Mouse (Mus musculus): ENCODE results near the gene Galntl6. TPM values are rescaled to one million over a fixed set of nuclear protein-coding genes. Genes with fewer than 3 reads are reported as not detected.

The Galntl6 gene
- polyA plus RNA-seq, 1 experiment from 2014 or later, result 4.0 TPM

DNA sequence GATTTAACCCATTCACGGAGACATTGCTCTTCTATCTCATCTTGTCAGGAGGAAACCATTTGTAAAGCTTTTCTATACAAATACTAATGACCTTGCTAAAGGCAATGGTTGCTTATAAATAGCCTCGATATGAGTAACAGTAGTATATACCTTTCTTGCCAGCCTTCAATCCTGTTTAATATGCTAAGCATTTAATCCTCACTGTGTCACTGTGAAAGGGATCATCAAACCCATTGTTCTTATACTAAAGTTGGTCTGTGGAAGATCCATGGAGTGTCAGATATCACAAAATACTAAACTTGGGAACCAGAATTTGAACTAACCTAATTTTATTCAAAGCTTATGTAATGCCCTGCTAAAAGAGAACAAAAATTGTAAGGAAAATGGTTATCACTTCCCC, 8.0 kb downstream of the Galntl6 start:
- ATAC-seq (no peak), DNase-seq (ENCODE audit: low spot score) (no peak)
- no peak overlapping the region for H3K9ac ChIP-seq (ENCODE audit: low read length)

DNA sequence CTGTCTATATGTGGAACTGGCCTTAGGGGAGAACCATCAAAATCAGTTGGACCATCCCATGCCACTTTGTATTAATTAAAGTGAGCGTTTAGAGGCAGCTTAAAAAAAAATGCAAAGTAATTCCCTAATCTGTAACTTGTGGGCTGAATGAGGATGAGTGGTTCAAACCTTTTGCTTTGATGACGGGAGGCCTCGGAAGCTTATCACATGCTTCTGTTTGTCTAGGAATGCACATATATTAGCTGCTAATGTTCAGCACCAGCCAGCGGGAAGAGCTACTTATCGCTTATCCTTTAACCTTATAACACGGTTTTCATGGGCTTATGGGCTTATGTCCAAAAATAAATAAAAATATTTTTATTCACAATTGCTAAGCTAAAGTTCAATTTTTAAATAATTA, 16.5 kb downstream of the Galntl6 start:
- no peaks in the 10 kb centered on the region for H3K9me3 ChIP-seq (replicated peaks; ENCODE audit: control insufficient read depth, low read length)
- no peaks in the 10 kb centered on the region for H3K27me3 ChIP-seq (replicated peaks; ENCODE audit: control insufficient read depth, insufficient read depth, low read length)
- DNase-seq (ENCODE audit: low spot score) (no peak), ATAC-seq (no peak)
- H3K4me3 ChIP-seq (ENCODE audit: low read depth, low read length), result no peak overlapping the region
- H3K36me3 ChIP-seq (ENCODE audit: control insufficient read depth, insufficient read depth, low read length), result no peaks in the 10 kb centered on the region
- WGBS, result 70% methylated on average over 6 of the region's 6 CpGs
- no peaks in the 10 kb centered on the region for H3K4me1 ChIP-seq (ENCODE audit: control insufficient read depth, insufficient read depth, low read length)
- no peak overlapping the region for H3K27ac ChIP-seq (ENCODE audit: low read depth, low read length)
- no peak overlapping the region for H3K9ac ChIP-seq (ENCODE audit: low read length)
- H3K4me2 ChIP-seq (ENCODE audit: low read length), result no peak overlapping the region

More for the DNA sequence above, 8.0 kb downstream of the Galntl6 start:
- 14% methylated on average over 2 of the region's 2 CpGs for WGBS
- Histone ChIP-seq H3K4me3 (ENCODE audit: low read depth, low read length) (no peak overlapping the region), H3K27ac (ENCODE audit: low read depth, low read length) (no peak overlapping the region), H3K27me3 (replicated peaks; ENCODE audit: control insufficient read depth, insufficient read depth, low read length) (no peaks in the 10 kb centered on the region), H3K4me2 (ENCODE audit: low read length) (no peak overlapping the region), H3K9me3 (replicated peaks; ENCODE audit: control insufficient read depth, low read length) (no peaks in the 10 kb centered on the region), H3K4me1 (ENCODE audit: control insufficient read depth, insufficient read depth, low read length) (no peaks in the 10 kb centered on the region), H3K36me3 (ENCODE audit: control insufficient read depth, insufficient read depth, low read length) (no peaks in the 10 kb centered on the region)

- ATAC-seq (no peak), DNase-seq (ENCODE audit: low spot score) (no peak)
- H3K9me3 ChIP-seq (replicated peaks; ENCODE audit: control insufficient read depth, low read length), result no peaks in the 10 kb centered on the region
- no peak overlapping the region for H3K4me3 ChIP-seq (ENCODE audit: low read depth, low read length)
- H3K36me3 ChIP-seq (ENCODE audit: control insufficient read depth, insufficient read depth, low read length), result no peaks in the 10 kb centered on the region
- H3K27me3 ChIP-seq (replicated peaks; ENCODE audit: control insufficient read depth, insufficient read depth, low read length), result no peaks in the 10 kb centered on the region
- no peak overlapping the region for H3K9ac ChIP-seq (ENCODE audit: low read length)
- H3K27ac ChIP-seq (ENCODE audit: low read depth, low read length), result no peak overlapping the region
- WGBS, result 96% methylated on average over 3 of the region's 3 CpGs
- no peaks in the 10 kb centered on the region for H3K4me1 ChIP-seq (ENCODE audit: control insufficient read depth, insufficient read depth, low read length)
- no peak overlapping the region for H3K4me2 ChIP-seq (ENCODE audit: low read length)
Observed at GRCm38 (mm10) chr8:58890591-58890990, 21.8 kb downstream of the Galntl6 start.

DNA sequence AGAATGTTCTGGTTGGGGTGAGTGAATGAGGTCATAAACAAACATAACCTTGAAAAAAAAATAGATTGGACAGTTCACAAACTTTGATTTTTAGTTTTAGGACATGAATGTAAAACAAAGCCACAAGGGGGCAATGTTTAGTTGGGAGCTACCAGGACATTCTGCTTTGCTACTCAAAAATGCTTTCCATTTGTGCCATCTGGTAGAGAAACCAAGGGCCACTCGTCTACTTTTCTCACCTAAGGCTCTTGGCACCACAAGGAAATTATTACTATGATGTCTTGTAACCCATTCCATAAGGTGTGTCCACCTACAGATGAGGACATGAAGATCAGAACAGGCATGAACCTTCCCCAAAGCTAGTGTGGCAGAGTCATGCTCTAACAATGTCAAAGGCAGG, 26.0 kb downstream of the Galntl6 start:
- Histone ChIP-seq H3K9ac (ENCODE audit: low read length) (no peak overlapping the region), H3K36me3 (ENCODE audit: control insufficient read depth, insufficient read depth, low read length) (no peaks in the 10 kb centered on the region), H3K4me3 (ENCODE audit: low read depth, low read length) (no peak overlapping the region), H3K4me1 (ENCODE audit: control insufficient read depth, insufficient read depth, low read length) (no peaks in the 10 kb centered on the region), H3K27ac (ENCODE audit: low read depth, low read length) (no peak overlapping the region), H3K4me2 (ENCODE audit: low read length) (no peak overlapping the region), H3K9me3 (replicated peaks; ENCODE audit: control insufficient read depth, low read length) (no peaks in the 10 kb centered on the region), H3K27me3 (replicated peaks; ENCODE audit: control insufficient read depth, insufficient read depth, low read length) (no peaks in the 10 kb centered on the region)
- WGBS, result 11% methylated on average over 1 of the region's 1 CpGs
- 0 out of 2 replicates have a peak, but pooled peaks have one; percentile 23 for ATAC-seq
- peak; percentile 56 for DNase-seq (ENCODE audit: low spot score)

- H3K27me3 ChIP-seq (replicated peaks; ENCODE audit: control insufficient read depth, insufficient read depth, low read length), result no peaks in the 10 kb centered on the region
- no peak overlapping the region for H3K9ac ChIP-seq (ENCODE audit: low read length)
- DNase-seq (ENCODE audit: low spot score) (peak; percentile 20), ATAC-seq (peak; percentile 12; the same call in 1 of the 2 replicates)
- H3K4me3 ChIP-seq (ENCODE audit: low read depth, low read length), result no peak overlapping the region
- H3K4me2 ChIP-seq (ENCODE audit: low read length), result no peak overlapping the region
- H3K27ac ChIP-seq (ENCODE audit: low read depth, low read length), result no peak overlapping the region
- no peaks in the 10 kb centered on the region for H3K36me3 ChIP-seq (ENCODE audit: control insufficient read depth, insufficient read depth, low read length)
- no peaks in the 10 kb centered on the region for H3K9me3 ChIP-seq (replicated peaks; ENCODE audit: control insufficient read depth, low read length)
- H3K4me1 ChIP-seq (ENCODE audit: control insufficient read depth, insufficient read depth, low read length), result no peaks in the 10 kb centered on the region
Observed at GRCm38 (mm10) chr8:58824347-58824746, 88.1 kb downstream of the Galntl6 start.

DNA sequence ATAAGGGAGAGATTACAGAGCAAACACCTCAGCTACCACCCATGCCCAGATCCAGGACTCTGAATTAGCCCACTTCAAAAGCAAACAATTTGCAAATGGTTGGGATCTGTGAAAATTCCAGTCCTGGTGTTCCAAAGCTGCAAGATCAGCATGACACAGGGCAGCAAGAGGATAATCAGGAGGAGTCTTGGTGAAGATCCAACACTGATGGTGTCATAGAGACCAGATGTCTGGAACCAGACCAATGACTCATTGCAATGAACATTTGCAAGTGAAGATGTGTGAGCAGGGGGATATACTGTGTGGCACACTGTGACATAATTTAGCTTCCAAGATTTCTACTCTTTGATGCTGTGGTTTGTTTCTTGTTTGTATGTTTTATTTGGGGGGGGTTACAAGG, 107.2 kb downstream of the Galntl6 start:
- Histone ChIP-seq H3K9me3 (replicated peaks; ENCODE audit: control insufficient read depth, low read length) (no peaks in the 10 kb centered on the region), H3K4me3 (ENCODE audit: low read depth, low read length) (no peak overlapping the region), H3K36me3 (ENCODE audit: control insufficient read depth, insufficient read depth, low read length) (no peaks in the 10 kb centered on the region), H3K9ac (ENCODE audit: low read length) (no peak overlapping the region), H3K27ac (ENCODE audit: low read depth, low read length) (no peak overlapping the region), H3K27me3 (replicated peaks; ENCODE audit: control insufficient read depth, insufficient read depth, low read length) (no peaks in the 10 kb centered on the region), H3K4me1 (ENCODE audit: control insufficient read depth, insufficient read depth, low read length) (no peaks in the 10 kb centered on the region), H3K4me2 (ENCODE audit: low read length) (no peak overlapping the region)
- DNase-seq (ENCODE audit: low spot score) (peak; percentile 61), ATAC-seq (peak; percentile 50; the same call in 1 of the 2 replicates)

GRCm38 (mm10) chr8:58801847-58802246, 110.6 kb downstream of the Galntl6 start:
- Histone ChIP-seq H3K9me3 (replicated peaks; ENCODE audit: control insufficient read depth, low read length) (no peaks in the 10 kb centered on the region), H3K4me3 (ENCODE audit: low read depth, low read length) (no peak overlapping the region), H3K4me1 (ENCODE audit: control insufficient read depth, insufficient read depth, low read length) (no peaks in the 10 kb centered on the region), H3K4me2 (ENCODE audit: low read length) (no peak overlapping the region), H3K27me3 (replicated peaks; ENCODE audit: control insufficient read depth, insufficient read depth, low read length) (no peaks in the 10 kb centered on the region), H3K27ac (ENCODE audit: low read depth, low read length) (no peak overlapping the region), H3K36me3 (ENCODE audit: control insufficient read depth, insufficient read depth, low read length) (no peaks in the 10 kb centered on the region), H3K9ac (ENCODE audit: low read length) (no peak overlapping the region)
- no peak for DNase-seq (ENCODE audit: low spot score)
- 83% methylated on average over 1 of the region's 1 CpGs for WGBS
- no peak for ATAC-seq

- Histone ChIP-seq H3K36me3 (ENCODE audit: control insufficient read depth, insufficient read depth, low read length) (no peaks in the 10 kb centered on the region), H3K4me3 (ENCODE audit: low read depth, low read length) (no peak overlapping the region), H3K9me3 (replicated peaks; ENCODE audit: control insufficient read depth, low read length) (no peaks in the 10 kb centered on the region), H3K9ac (ENCODE audit: low read length) (no peak overlapping the region), H3K27ac (ENCODE audit: low read depth, low read length) (no peak overlapping the region), H3K27me3 (replicated peaks; ENCODE audit: control insufficient read depth, insufficient read depth, low read length) (no peaks in the 10 kb centered on the region), H3K4me2 (ENCODE audit: low read length) (no peak overlapping the region), H3K4me1 (ENCODE audit: control insufficient read depth, insufficient read depth, low read length) (no peaks in the 10 kb centered on the region)
- ATAC-seq, result peak; percentile 46; the same call in 1 of the 2 replicates
- WGBS, result 30% methylated on average over 2 of the region's 2 CpGs
- peak; percentile 2 for DNase-seq (ENCODE audit: low spot score)
Observed at GRCm38 (mm10) chr8:58753769-58754168, 158.7 kb downstream of the Galntl6 start.

GRCm38 (mm10) chr8:58737963-58738362, 174.5 kb downstream of the Galntl6 start:
- 97% methylated on average over 3 of the region's 3 CpGs for WGBS
- Histone ChIP-seq H3K4me2 (ENCODE audit: low read length) (no peak overlapping the region), H3K27me3 (replicated peaks; ENCODE audit: control insufficient read depth, insufficient read depth, low read length) (no peaks in the 10 kb centered on the region), H3K27ac (ENCODE audit: low read depth, low read length) (no peak overlapping the region), H3K36me3 (ENCODE audit: control insufficient read depth, insufficient read depth, low read length) (no peaks in the 10 kb centered on the region), H3K9ac (ENCODE audit: low read length) (no peak overlapping the region), H3K9me3 (replicated peaks; ENCODE audit: control insufficient read depth, low read length) (no peaks in the 10 kb centered on the region), H3K4me3 (ENCODE audit: low read depth, low read length) (no peak overlapping the region), H3K4me1 (ENCODE audit: control insufficient read depth, insufficient read depth, low read length) (no peaks in the 10 kb centered on the region)
- ATAC-seq (no peak), DNase-seq (ENCODE audit: low spot score) (no peak)

All from forebrain, embryonic 14.5 days (tissue).